Mouse (Mus musculus) hindbrain, postnatal 0 days (tissue): ENCODE data around the gene Coa7. TPM values are rescaled to one million over a fixed set of nuclear protein-coding genes. Genes with fewer than 3 reads are reported as not detected.

Experiments
- ATAC-seq: fragments of 200-750 bp; cut with Nextera tagmentation; 2 replicates; pipeline ENCODE4 v1.8.0; 2017; ENCODE audit warnings: mild to moderate bottlenecking, moderate TSS enrichment, moderate library complexity
- DNase-seq: peaks from one replicate; pipeline ENCODE4 v3.0.0-alpha.2; 2015; ENCODE audit warnings: low spot score
- H3K27ac ChIP-seq: fragments of 300-500 bp; sonication (generic); 2 replicates; pipeline ENCODE4 v1.5.1; 2014; ENCODE audit warnings: mild to moderate bottlenecking
- H3K27me3 ChIP-seq: fragments of 300-500 bp; sonication (generic); 2 replicates; pipeline ENCODE4 v1.6.1; 2014; ENCODE audit warnings: low read length, mixed read lengths; ENCODE audit not compliant: insufficient read depth
- H3K36me3 ChIP-seq: fragments of 300-500 bp; sonication (generic); 2 replicates; pipeline ENCODE4 v1.6.1; 2014; ENCODE audit warnings: low read length, mixed read lengths; ENCODE audit not compliant: insufficient read depth
- H3K4me1 ChIP-seq: fragments of 300-500 bp; sonication (generic); 2 replicates; pipeline ENCODE4 v1.6.1; 2014; ENCODE audit warnings: antibody characterized with exemption, low read length, mixed read lengths; ENCODE audit not compliant: insufficient read depth
- H3K4me2 ChIP-seq: fragments of 300-500 bp; sonication (generic); 2 replicates; pipeline ENCODE4 v1.6.1; 2014; ENCODE audit warnings: low read depth, mild to moderate bottlenecking, low read length, moderate library complexity, mixed read lengths
- H3K4me3 ChIP-seq: fragments of 300-500 bp; sonication (generic); 2 replicates; pipeline ENCODE4 v1.5.1; 2014; ENCODE audit warnings: low read length
- H3K9ac ChIP-seq: fragments of 300-500 bp; sonication (generic); replicated peaks from 2 replicates; pipeline ENCODE4 v1.6.1; 2014; ENCODE audit warnings: mild to moderate bottlenecking, low read length, moderate library complexity, mixed read lengths
- H3K9me3 ChIP-seq: fragments of 300-500 bp; sonication (generic); 2 replicates; pipeline ENCODE4 v1.6.1; 2016; ENCODE audit warnings: low read length, mixed read lengths
- CTCF ChIP-seq: IDR thresholded peaks from 2 replicates; pipeline ENCODE4 v1.5.1; 2016; ENCODE audit warnings: antibody characterized with exemption, control low read depth, low read depth
- WGBS: fragments of 180-500 bp; shearing (Covaris S2); extraction: QIAGEN DNeasy Blood & Tissue Kit; methylation state at CpG from one replicate; pipeline ENCODE4 v1.1.7; 2014; 5-methylcytosine and 5-hydroxymethylcytosine counted together
- polyA plus RNA-seq: library from polyadenylated mRNA; unstranded; fragments of >200 nt; fragmentation: Nextera tagmentation; extraction: Ambion mirVana; gene quantifications from 2 replicates; pipeline ENCODE4 v1.2.1, GENCODE M21; 2015
- total RNA-seq: library from RNA; depleted of rRNA; stranded (reverse); fragments of >200 nt; gene quantifications from 2 replicates; pipeline ENCODE4 v1.2.3, GENCODE M21; 2014

Coa7 gene
- total and polyA plus RNA-seq, 2 experiments from 2014 or later = 31.7 to 54.2 TPM

GRCm38 (mm10) chr4:108339277-108339690 is 11.3 kb downstream of the Coa7 start:
- Histone ChIP-seq H3K27me3 (no peaks in the 10 kb centered on the region), H3K9me3 (no peaks in the 10 kb centered on the region), H3K4me3 (no peak overlapping the region), H3K9ac (no peak overlapping the region), H3K4me1 (no peaks in the 10 kb centered on the region), H3K27ac (peak overlapping the region; percentile 64), H3K4me2 (no peak overlapping the region), H3K36me3 (peaks cover 8% of the 10 kb centered on the region; the same call in 1 of the 2 replicates)
- peak; percentile 91 for TF ChIP-seq CTCF
- WGBS = 13% methylated on average over 4 of the region's 4 CpGs
- peak; percentile 94 for ATAC-seq
- peak; percentile 91 for DNase-seq

- no peak overlapping the region for H3K27ac ChIP-seq
- no peak overlapping the region for H3K9ac ChIP-seq
- no peak for TF ChIP-seq CTCF
- H3K36me3 ChIP-seq = no peaks in the 10 kb centered on the region
- no peaks in the 10 kb centered on the region for H3K9me3 ChIP-seq
- 20% methylated on average over 7 of the region's 7 CpGs for WGBS
- ATAC-seq (no peak), DNase-seq (no peak)
- H3K4me1 ChIP-seq = no peaks in the 10 kb centered on the region
- H3K4me3 ChIP-seq = no peak overlapping the region
- H3K4me2 ChIP-seq = no peak overlapping the region
- no peaks in the 10 kb centered on the region for H3K27me3 ChIP-seq
Observed at GRCm38 (mm10) chr4:108344631-108345083, 16.7 kb downstream of the Coa7 start.

GRCm38 (mm10) chr4:108345826-108346225 is 17.9 kb downstream of the Coa7 start:
- WGBS = 33% methylated on average over 5 of the region's 5 CpGs
- Histone ChIP-seq H3K4me3 (no peak overlapping the region), H3K27me3 (no peaks in the 10 kb centered on the region), H3K9me3 (no peaks in the 10 kb centered on the region), H3K9ac (no peak overlapping the region), H3K4me1 (peaks cover under 1% of the 10 kb centered on the region), H3K4me2 (no peak overlapping the region), H3K27ac (no peak overlapping the region), H3K36me3 (no peaks in the 10 kb centered on the region)
- TF ChIP-seq CTCF = no peak
- DNase-seq (no peak), ATAC-seq (no peak)

- Histone ChIP-seq H3K27ac (no peak overlapping the region), H3K4me2 (no peak overlapping the region), H3K36me3 (no peaks in the 10 kb centered on the region), H3K4me3 (no peak overlapping the region), H3K9ac (no peak overlapping the region), H3K4me1 (peaks cover 5% of the 10 kb centered on the region), H3K9me3 (no peaks in the 10 kb centered on the region), H3K27me3 (no peaks in the 10 kb centered on the region)
- no peak for TF ChIP-seq CTCF
- ATAC-seq (no peak), DNase-seq (no peak)
- 90% methylated on average over 5 of the region's 5 CpGs for WGBS
Observed at GRCm38 (mm10) chr4:108347111-108347510, 19.2 kb downstream of the Coa7 start.

- Histone ChIP-seq H3K27me3 (no peaks in the 10 kb centered on the region), H3K36me3 (no peaks in the 10 kb centered on the region), H3K4me1 (peaks cover 5% of the 10 kb centered on the region), H3K9me3 (no peaks in the 10 kb centered on the region), H3K9ac (no peak overlapping the region), H3K4me2 (no peak overlapping the region), H3K4me3 (no peak overlapping the region), H3K27ac (no peak overlapping the region)
- TF ChIP-seq CTCF = no peak
- 68% methylated on average over 5 of the region's 5 CpGs for WGBS
- DNase-seq (no peak), ATAC-seq (no peak)
Observed at GRCm38 (mm10) chr4:108348256-108348875, 20.4 kb downstream of the Coa7 start.

- Histone ChIP-seq H3K9me3 (no peaks in the 10 kb centered on the region), H3K4me1 (peaks cover 5% of the 10 kb centered on the region), H3K9ac (no peak overlapping the region), H3K36me3 (no peaks in the 10 kb centered on the region), H3K4me2 (no peak overlapping the region), H3K4me3 (no peak overlapping the region), H3K27ac (no peak overlapping the region), H3K27me3 (no peaks in the 10 kb centered on the region)
- no peak for TF ChIP-seq CTCF
- ATAC-seq (no peak), DNase-seq (no peak)
- WGBS = 89% methylated on average over 3 of the region's 3 CpGs
Observed at GRCm38 (mm10) chr4:108349064-108349463, 21.1 kb downstream of the Coa7 start.

- DNase-seq (no peak), ATAC-seq (no peak)
- Histone ChIP-seq H3K9me3 (no peaks in the 10 kb centered on the region), H3K4me3 (no peak overlapping the region), H3K4me2 (no peak overlapping the region), H3K27ac (no peak overlapping the region), H3K36me3 (no peaks in the 10 kb centered on the region), H3K27me3 (no peaks in the 10 kb centered on the region), H3K9ac (no peak overlapping the region), H3K4me1 (peaks cover 5% of the 10 kb centered on the region)
- 33% methylated on average over 8 of the region's 8 CpGs for WGBS
- no peak for TF ChIP-seq CTCF
Observed at GRCm38 (mm10) chr4:108349836-108350547, 22.1 kb downstream of the Coa7 start.
